Mouse (Mus musculus) spleen, postnatal 14 days (tissue): Measurements from ENCODE around the gene Fbxo44.

Experiments used
- DNase-seq, 2 experiments: peaks; one replicate each; pipeline ENCODE4 v3.0.0; 2021 to 2022; ENCODE audit warnings: low spot score in 2 of 2

Gene Fbxo44

DNA sequence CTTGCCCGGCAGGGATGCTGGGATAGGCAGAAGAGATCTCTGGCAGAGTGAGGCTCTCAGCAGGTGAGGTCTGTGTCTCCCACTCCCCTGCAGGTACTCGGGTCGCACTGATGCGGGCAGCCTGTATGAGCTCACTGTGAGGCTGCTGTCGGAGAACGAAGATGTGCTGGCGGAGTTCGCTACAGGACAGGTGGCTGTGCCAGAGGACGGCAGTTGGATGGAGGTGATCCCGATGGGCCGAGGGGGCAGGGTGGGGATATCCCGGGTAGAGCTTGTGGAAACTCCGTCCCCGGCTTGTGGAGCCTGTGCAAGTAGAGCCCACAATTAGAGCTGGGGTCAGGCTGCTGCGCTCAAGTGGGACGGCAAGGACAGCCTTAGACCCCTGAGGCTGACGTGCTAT is 5.3 kb upstream of the Fbxo44 start:
- DNase-seq: no peak

DNA sequence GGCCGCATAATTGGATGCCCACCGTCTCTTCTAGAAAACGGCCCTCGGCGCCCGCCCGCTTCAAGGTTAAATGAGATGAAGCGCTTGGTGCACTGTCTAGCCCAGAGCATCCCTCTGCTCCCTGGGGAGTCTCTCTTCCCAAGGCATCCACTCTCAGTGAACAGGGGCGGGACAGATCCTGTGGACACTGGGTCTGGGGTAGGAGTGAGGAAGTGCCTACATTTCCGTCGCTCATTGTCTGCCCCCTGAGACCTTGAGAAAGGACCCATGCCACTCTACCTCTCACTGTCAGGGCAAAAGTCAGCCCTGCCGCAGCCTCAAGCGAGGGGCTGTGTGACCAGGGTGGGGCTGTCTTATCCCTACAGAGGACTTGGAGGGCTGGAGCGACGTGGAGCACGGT is 4.2 kb upstream of the Fbxo44 start:
- no peak for DNase-seq

DNA sequence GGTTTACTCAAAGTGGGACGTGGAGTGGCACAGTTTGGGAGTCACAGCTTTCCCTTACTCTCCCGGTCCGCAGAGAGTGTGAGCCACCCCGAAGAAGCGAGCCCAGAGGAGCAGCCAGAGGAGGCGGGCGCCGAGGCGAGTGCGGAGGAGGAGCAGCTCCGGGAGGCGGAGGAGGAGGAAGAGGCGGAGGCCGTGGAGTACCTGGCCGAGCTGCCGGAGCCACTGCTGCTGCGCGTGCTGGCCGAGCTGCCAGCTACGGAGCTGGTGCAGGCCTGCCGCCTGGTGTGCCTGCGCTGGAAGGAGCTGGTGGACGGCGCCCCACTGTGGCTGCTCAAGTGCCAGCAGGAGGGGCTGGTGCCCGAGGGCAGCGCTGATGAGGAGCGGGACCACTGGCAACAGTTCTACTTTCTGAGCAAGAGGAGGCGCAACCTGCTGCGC is 3.7 kb upstream of the Fbxo44 start:
- peak; percentile 26 to 58 for DNase-seq

DNA sequence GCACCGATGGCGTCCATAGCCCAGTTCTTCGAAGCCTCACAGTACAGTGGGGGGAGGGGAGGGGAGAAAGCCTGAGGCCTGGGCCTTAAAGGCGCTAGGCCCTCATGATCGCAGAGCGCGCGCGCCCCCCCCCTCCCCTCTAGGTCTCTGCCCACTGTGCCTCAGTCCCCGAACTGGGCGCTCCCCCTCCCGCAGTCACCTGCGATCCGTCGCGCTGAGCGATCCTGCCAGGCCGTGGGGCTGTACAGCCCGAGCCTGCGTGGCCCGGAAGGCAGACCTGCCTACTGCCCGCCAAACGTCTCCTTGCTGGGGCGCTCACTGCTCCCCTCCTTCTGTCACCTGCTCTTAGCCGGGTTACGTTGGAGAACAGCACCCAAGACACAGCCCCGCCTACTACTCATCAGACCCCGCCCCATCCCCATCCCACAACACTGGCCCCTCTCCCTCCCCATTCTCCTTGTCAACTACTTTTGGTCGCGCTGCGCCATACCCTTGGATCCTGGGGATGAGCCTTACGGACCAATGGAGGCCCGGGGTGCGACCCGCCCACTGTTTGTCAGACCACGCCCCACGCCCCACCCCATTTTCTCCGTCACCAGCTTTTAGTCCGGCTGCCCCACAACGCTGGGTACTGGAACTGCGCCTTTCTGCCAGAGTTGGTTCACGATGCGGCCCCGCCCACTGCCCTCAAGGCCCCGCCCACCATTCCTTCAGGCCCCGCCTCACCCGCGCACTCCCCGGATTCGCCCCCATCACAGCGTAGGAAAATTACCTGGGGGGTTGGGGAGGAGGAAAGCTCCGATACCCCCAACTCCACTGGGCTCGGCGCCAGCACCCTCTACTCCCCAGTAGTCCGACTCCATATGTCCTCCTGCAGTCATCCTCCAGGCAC is 492 bp downstream of the Fbxo44 start:
- peak; percentile 71 to 82 for DNase-seq

DNA sequence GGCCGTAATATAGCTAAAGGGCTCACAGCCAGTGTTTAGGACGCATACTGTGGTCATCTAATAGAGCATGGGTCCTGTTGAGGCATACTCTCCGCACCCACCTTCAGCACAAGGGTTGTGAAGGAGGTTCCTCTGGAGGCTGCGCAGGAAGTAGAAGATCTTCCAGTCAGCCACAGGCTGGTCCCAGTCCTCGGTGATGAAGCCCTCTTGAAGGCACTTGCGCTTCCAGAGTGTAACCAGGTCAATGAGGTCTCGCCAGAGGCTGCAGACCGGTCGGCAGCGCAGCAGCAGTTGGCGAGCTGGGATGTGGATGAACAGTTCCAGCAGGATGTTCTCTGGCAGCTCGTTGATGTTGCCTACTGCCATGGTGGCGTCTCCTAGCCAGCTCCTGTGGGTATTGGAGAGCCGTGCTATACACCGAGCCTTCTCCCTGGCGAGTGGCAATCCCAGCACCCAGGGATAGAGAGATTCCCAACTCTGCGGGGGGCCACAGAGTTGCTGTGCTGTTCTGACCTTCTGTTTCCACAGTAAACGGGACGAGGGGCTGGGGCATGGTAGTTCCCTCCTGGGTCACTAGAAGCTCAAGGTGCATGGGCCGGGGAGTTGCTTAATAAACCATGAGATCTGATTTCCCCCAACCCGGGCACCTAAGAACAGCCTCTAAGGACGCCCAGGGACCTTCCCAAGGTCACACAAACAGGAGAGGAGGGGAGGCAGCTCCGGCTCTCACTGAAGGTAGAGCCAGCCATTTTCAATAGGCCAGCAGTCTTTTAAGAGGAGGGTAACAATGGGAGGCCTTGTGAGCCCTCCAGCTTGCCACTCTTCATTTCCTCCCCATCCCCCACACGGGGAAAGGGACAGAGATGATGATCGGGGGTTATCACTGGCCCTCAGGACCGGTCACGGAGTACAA is 1.6 kb downstream of the Fbxo44 start:
- no peak for DNase-seq

DNA sequence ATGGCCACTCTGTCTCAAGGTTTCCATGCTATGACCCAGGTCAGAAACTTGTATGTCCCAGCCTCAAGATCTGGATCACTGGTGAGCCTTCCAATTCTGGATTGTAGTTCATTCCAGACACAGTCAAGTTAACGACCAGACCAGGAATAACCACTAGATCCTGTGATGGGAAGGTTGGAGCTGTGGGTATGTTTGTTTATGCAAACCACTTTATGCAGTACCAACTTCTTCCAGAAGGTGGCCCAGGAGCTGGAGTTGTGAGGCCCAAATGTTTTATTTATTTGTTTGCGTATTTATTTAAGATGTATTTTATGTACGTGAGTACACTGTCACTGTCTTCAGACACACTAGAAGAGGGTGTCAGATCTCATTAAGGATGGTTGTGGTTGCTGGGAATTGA is 5.3 kb downstream of the Fbxo44 start:
- DNase-seq: no peak

DNA sequence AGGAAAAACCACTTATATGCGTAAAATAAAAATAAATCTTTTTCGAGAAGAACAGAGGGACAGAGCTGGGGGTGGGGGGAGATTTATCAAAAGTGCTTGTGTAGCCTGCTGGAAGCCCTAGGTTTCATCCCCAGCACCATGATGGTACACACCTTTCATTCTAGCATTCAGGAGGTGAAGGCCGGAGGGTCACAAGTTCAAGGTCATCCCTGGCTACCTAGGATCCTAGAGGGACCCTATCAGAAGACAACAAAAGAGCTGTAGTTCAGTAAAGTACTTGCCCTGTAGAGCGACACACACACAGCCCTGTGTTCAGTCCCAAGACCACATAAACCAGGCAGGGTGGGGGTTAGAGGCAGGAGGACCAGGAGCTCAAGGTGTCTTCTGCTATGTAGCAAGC is 6.3 kb downstream of the Fbxo44 start:
- no peak for DNase-seq

DNA sequence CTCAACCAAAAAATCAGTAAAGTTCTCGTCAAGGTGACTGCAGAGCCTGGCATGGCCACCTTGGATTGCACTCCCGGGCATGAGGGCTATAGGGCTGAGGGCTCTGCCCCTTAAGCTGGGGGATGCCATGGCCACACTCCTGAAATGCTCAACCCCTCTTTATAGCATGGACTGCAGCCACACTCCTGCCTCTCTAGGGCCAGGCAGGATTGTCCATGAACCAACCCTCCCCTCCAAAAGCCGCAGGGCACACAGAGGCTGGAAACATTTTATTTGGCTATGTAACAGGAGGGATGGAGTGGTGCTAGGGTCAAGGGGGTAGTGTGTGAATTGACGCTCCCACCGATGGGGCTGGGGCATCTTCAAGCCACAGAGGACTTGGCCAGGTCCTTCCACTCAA is 7.7 kb downstream of the Fbxo44 start:
- no peak for DNase-seq

DNA sequence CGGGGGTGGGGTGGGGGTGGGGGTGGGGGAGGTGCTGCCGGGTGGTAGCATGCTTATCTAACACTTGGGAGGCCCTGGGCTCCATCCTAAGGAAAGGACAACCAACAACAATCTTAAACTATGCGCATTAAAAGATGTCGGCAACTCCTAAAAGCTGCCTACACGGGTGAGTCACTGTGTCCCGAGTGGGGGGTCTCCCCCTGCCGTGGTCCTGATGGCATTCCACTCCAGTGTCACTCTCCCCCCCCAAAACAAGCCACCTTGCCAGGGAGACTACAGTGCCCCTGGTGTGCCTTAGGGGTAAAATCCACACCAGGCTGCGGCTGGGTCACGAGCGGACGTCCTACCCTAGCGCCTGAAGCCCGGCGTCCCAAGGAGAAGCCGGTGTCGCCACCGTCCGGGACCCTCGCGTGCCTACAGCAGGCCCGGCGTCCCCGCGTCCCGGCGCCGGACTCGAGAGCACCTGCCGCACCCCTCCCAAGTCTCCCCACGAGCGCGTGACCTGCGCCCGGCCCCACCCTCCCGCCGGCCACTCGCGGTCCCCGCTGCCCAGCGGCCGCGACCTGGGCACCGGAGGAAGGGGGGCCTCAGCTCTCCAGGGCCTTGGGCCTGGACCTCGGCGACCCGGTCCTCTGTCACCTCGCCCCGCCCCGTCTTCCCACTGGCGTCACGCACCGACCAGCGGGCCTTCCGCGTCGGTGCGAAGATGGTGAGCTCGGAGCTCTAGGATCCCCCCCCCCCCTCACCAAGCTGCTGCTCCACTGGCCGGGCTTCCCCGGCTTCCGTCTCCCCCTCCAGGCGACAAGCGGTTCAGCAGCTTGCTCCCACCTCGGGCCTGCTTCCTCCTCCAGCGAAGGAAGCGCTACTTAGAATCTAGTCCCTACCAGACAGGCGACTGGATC is 8.8 kb downstream of the Fbxo44 start, which contains the start of gene Fbxo6:
Gene Fbxo6 (minus strand): TSS at position 874 of the 902 bp plus-strand sequence.
- peak; percentile 57 to 69 for DNase-seq

DNA sequence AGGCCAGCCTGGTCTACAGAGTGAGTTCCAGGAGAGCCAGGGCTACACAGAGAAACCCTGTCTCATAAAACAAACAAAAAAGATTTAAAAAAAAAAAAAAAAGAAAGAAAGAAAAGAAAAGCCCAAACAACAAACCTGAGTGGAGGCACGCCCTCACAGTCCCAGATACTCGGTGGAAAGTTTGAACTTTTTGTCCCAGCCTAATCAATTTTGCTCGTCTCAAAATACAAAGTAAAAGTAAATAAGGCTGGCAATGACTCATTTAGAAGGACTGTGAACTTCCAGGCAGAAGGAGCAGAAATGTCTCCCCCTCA is 9.4 kb downstream of the Fbxo44 start:
- DNase-seq: no peak

DNA sequence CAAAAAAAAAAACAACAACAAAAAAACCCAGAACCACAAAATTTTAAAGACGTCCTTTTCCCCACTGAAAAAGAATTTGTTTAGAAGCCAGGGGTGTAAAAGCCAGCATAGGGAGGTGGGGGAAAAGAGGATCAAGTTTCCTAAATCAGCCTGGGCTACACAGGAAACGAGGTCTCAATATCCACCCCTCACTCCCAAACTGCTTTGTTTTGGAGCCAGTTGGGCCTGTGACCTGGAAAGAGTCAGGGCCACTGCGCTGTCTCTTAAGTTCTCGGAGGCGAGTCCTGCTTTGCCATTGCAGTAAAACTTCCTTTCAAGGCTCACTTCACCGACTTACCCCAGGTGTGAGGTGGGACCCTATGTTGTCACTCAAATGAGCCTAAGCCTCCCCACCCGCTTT is 10.0 kb downstream of the Fbxo44 start:
- no peak for DNase-seq

DNA sequence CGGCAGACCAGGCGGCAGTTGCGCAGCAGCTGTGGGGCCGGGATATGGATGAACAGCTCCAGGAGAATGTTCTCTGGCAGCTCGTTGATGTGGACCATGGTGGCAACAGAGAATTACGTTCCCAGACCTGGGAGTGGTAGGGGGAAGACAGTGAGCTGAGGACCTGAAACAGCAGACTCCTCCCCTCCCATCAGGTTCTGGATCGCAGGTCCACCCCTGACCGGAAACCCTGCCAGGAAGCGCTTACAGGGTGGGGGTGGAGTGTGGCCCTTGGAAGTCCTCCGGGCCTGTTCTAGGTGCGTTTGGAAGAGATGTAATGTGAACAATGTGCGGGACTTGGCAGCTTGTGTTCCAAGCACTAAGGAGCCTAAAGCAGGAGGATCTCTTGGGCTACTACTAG is 10.7 kb downstream of the Fbxo44 start:
- DNase-seq: no peak

DNA sequence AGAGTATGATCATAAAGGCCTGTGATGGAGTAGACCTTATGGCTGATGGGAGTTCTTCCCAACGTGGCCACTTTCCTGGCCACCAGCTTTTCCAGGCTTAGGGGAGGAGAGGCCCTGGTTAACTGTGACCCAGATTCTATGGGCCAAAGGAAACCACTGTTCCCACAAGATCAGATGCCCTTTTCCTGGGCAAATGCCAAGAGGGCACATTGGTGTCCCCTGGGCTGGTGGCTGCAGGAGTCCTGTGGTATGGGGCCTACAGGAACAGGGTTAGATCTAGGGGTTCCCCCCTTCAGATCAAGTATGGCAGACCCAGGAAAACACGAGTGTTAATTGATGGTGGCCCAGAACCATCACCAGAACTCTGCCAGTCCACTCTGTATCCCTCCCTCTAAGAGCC is 12.6 kb downstream of the Fbxo44 start:
- DNase-seq: no peak

DNA sequence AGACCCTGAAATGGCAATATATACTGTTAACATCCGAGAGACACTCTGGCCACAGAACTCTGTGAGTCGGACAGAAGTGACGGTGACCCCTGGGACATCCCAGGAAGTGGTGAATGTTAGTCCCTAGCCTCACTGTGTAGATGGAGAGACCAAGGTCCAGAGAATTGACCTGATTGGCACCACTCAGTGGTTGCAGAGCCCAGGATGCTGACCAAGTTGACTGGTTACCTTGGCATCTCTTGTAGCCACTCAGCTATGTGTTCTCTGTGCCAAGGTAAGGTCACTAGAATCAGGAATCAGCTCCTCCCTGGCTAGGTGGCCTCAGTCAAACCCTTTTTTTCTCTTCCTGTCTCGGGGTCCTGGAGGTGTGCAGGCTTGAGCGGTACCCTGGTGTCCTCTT is 16.6 kb downstream of the Fbxo44 start:
- no peak for DNase-seq

DNA sequence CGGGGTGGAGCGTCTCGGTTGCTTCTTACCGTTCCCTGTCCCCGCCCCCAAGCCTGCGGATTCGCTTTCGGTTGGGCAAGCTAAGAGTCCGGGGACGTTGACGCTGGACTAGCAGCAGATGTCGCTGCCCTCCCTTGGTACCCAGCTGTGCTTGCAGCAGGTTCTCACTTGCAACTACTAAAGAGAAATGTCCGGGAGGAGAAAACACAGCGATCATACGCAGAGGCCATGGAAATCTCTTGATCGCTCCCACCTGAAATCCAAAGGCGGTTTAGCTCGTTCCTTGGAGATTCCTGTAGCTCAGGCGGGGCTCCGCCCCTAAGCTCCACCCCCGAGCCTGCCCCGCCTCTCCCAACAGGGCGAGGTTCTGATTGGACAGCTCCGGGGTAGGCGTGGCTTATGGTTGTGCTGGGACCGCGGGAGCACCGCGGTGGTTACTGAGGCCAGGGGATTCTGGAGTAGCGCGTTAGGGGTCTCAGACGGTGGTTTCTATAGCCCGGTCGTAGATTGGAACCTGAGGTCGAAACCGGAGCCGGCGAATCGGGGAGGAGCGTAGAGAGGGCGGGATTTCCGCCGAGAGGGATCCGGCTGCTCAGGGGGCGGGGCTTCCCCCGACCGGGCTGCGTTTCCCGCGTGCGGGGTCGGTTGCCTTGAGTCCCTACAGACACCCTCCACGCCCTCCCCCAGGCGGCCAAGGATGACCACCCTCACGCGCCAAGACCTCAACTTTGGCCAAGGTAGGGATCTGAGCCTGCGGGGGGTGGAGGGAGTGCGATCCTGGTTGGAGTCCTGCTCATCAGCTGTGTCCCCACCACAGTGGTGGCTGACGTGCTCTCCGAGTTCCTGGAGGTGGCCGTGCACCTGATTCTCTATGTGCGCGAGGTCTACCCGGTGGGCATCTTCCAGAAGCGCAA is 19.9 kb downstream of the Fbxo44 start:
- DNase-seq: peak; percentile 88 to 91

DNA sequence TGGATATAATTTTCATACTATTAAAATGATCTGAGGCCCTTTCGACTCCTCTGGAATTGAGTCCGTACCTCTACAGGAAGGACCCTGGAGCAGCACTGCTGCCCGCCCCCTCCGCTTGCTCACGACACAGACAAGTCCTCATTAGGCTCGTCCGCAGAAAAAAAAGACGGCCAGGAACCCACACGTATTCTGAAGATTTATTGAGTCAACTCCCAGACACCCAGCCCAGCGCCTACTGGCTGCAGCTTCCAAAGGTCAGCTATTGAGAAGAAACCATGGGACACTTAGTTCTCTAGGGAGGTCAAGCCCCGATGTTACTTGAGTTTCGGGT is 20.6 kb downstream of the Fbxo44 start:
- no peak for DNase-seq

DNA sequence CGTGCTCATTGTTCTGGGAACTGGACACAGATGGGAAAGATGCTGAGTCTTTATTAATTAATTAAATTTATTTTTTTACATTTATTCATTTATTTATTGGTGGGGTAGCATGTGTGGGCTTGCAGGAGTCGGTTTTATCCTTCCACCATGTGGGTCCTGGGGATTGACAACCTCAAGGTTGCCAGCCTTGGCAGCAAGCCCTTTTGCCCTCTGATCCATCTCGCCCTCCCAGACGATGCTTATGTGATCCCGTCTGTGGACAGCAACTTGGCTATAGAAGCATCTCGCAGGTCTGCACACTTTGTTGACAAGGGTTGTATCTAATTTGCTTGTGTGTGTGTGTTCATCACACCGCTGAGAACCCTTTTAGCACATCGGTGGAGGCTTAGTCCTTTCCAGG is 22.8 kb downstream of the Fbxo44 start:
- no peak for DNase-seq

DNA sequence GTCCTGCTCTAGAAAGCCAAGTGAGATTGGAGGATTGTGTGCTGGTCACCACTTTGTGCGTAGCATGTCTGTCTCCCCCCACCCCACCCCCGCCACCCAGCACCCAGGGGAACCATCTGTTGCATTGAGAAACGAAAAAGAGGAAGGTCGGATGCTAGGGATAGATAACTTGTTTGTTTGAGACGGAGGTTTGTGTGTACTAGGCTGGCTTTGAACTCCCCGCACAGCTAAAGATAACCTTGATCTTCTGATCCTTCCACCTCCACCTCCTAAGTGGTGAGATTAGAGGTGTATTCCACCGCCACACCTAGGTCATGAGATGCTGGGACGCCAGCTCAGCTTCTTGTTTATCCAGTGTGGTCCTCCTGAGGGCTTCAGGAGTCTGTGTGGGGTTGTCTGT is 25.3 kb downstream of the Fbxo44 start:
- DNase-seq: no peak

DNA sequence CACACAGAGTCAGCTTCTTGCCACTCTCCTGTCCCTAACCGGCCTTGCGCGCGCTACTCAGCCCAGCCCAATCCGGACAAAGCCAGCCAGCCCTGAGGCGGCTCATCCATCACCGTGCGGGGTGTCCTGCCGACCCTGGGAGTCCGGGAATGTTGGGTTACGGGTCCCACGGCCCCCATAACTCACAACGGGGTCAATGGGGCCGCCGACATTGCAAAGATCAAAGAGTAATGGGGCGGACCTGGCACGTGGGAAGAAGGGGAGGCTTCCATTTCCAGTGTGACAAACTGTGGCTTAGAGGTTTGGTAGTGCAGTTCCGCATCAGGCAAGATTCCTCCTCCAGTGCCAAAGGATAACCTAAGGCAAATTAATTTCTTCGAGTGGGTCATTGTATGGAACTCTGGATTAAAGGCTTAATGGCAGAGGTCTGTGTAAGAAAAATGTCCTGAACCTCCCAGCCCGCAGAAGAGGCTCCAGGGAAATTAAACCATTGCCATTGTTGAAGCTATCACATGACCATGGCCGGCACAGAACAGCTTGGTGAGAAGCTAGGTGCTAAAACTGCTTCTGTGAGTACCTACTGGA is 28.7 kb downstream of the Fbxo44 start:
- DNase-seq: no peak
